Mouse (Mus musculus) intestine, postnatal 0 days (tissue): ENCODE data around the gene Wfdc5. TPM values are rescaled to one million over a fixed set of nuclear protein-coding genes. Genes with fewer than 3 reads are reported as not detected.

Experiments used
- ATAC-seq: fragments of 200-750 bp; cut with Nextera tagmentation; 2 replicates; pipeline ENCODE4 v1.8.0; 2017; ENCODE audit warnings: mild to moderate bottlenecking, moderate TSS enrichment, moderate library complexity
- H3K27ac ChIP-seq: fragments of 300-500 bp; sonication (generic); 2 replicates; pipeline ENCODE4 v1.5.1; 2014; ENCODE audit warnings: mild to moderate bottlenecking, low read depth, low read length, moderate library complexity
- H3K27me3 ChIP-seq: fragments of 300-500 bp; sonication (generic); replicated peaks from 2 replicates; pipeline ENCODE4 v1.6.1; 2014; ENCODE audit warnings: low read length, mixed read lengths; ENCODE audit not compliant: control insufficient read depth, insufficient read depth
- H3K36me3 ChIP-seq: fragments of 300-500 bp; sonication (generic); 2 replicates; pipeline ENCODE4 v1.6.1; 2014; ENCODE audit warnings: mild to moderate bottlenecking, moderate library complexity; ENCODE audit not compliant: control insufficient read depth, insufficient read depth
- H3K4me1 ChIP-seq: fragments of 300-500 bp; sonication (generic); replicated peaks from 2 replicates; pipeline ENCODE4 v1.6.1; 2014; ENCODE audit warnings: antibody characterized with exemption, low read length, mixed read lengths; ENCODE audit not compliant: control insufficient read depth, insufficient read depth
- H3K4me2 ChIP-seq: fragments of 300-500 bp; sonication (generic); replicated peaks from 2 replicates; pipeline ENCODE4 v1.6.1; 2014; ENCODE audit warnings: low read depth, mild to moderate bottlenecking, moderate library complexity
- H3K4me3 ChIP-seq: fragments of 300-500 bp; sonication (generic); 2 replicates; pipeline ENCODE4 v1.5.1; 2014; ENCODE audit warnings: low read depth, low read length
- H3K9ac ChIP-seq: fragments of 300-500 bp; sonication (generic); 2 replicates; pipeline ENCODE4 v1.6.1; 2014; ENCODE audit warnings: mild to moderate bottlenecking, low read depth, low read length
- H3K9me3 ChIP-seq: fragments of 300-500 bp; sonication (generic); 2 replicates; pipeline ENCODE4 v1.6.1; 2016; ENCODE audit warnings: mixed run types; ENCODE audit not compliant: control insufficient read depth
- CTCF ChIP-seq: sonication (generic); IDR thresholded peaks from 2 replicates; pipeline ENCODE4 v1.5.1; 2016; ENCODE audit warnings: low read depth, mild to moderate bottlenecking, control low read depth, antibody characterized with exemption, moderate library complexity
- WGBS: fragments of 180-500 bp; shearing (Covaris S2); extraction: QIAGEN DNeasy Blood & Tissue Kit; methylation state at CpG from one replicate; pipeline ENCODE4 v1.1.7; 2014; 5-methylcytosine and 5-hydroxymethylcytosine counted together
- polyA plus RNA-seq: library from polyadenylated mRNA; unstranded; fragments of >200 nt; fragmentation: Nextera tagmentation; extraction: Ambion mirVana; gene quantifications from 2 replicates; pipeline ENCODE4 v1.2.1, GENCODE M21; 2015

The Wfdc5 gene
- polyA plus RNA-seq, 1 experiment from 2014 or later, result 0.44 TPM

GRCm38 (mm10) chr2:164180124-164180523, 2.4 kb downstream of the Wfdc5 start:
- peak; percentile 64 for TF ChIP-seq CTCF
- H3K9me3 ChIP-seq, result no peaks in the 10 kb centered on the region
- H3K9ac ChIP-seq, result no peak overlapping the region
- no peak overlapping the region for H3K27ac ChIP-seq
- no peak overlapping the region for H3K4me3 ChIP-seq
- ATAC-seq, result no peak
- no peak overlapping the region for H3K4me2 ChIP-seq
- no peaks in the 10 kb centered on the region for H3K27me3 ChIP-seq
- H3K36me3 ChIP-seq, result no peaks in the 10 kb centered on the region
- H3K4me1 ChIP-seq, result no peaks in the 10 kb centered on the region
- 37% methylated on average over 3 of the region's 3 CpGs for WGBS

GRCm38 (mm10) chr2:164177831-164178230, 4.7 kb downstream of the Wfdc5 start:
- no peak overlapping the region for H3K4me2 ChIP-seq
- H3K4me3 ChIP-seq, result no peak overlapping the region
- H3K4me1 ChIP-seq, result no peaks in the 10 kb centered on the region; the same call in 1 of the 2 replicates
- no peak overlapping the region for H3K9ac ChIP-seq
- no peaks in the 10 kb centered on the region for H3K36me3 ChIP-seq
- 72% methylated on average over 5 of the region's 5 CpGs for WGBS
- no peaks in the 10 kb centered on the region for H3K9me3 ChIP-seq
- no peak overlapping the region for H3K27ac ChIP-seq
- TF ChIP-seq CTCF, result no peak
- H3K27me3 ChIP-seq, result no peaks in the 10 kb centered on the region
- no peak for ATAC-seq

- no peak for ATAC-seq
- TF ChIP-seq CTCF, result no peak
- H3K4me3 ChIP-seq, result no peak overlapping the region
- H3K36me3 ChIP-seq, result no peaks in the 10 kb centered on the region
- H3K27ac ChIP-seq, result no peak overlapping the region
- peaks cover 8% of the 10 kb centered on the region for H3K27me3 ChIP-seq
- no peak overlapping the region for H3K9ac ChIP-seq
- 80% methylated on average over 3 of the region's 3 CpGs for WGBS
- H3K9me3 ChIP-seq, result no peaks in the 10 kb centered on the region
- peaks cover 3% of the 10 kb centered on the region; the same call in 1 of the 2 replicates for H3K4me1 ChIP-seq
- no peak overlapping the region for H3K4me2 ChIP-seq
Measured at GRCm38 (mm10) chr2:164175850-164176249, 6.7 kb downstream of the Wfdc5 start.

GRCm38 (mm10) chr2:164174649-164175395, 7.7 kb downstream of the Wfdc5 start:
- H3K9ac ChIP-seq, result no peak overlapping the region
- TF ChIP-seq CTCF, result no peak
- no peaks in the 10 kb centered on the region for H3K36me3 ChIP-seq
- peaks cover 18% of the 10 kb centered on the region for H3K27me3 ChIP-seq
- ATAC-seq, result no peak
- peaks cover 4% of the 10 kb centered on the region; the same call in 1 of the 2 replicates for H3K4me1 ChIP-seq
- 70% methylated on average over 8 of the region's 8 CpGs for WGBS
- H3K27ac ChIP-seq, result no peak overlapping the region
- H3K9me3 ChIP-seq, result no peaks in the 10 kb centered on the region
- no peak overlapping the region for H3K4me3 ChIP-seq
- H3K4me2 ChIP-seq, result no peak overlapping the region

- ATAC-seq, result no peak
Measured at GRCm38 (mm10) chr2:164173394-164173793, 9.1 kb downstream of the Wfdc5 start.

GRCm38 (mm10) chr2:164170902-164171301, 11.6 kb downstream of the Wfdc5 start, which contains the start of gene Kcns1:
Gene Kcns1, minus strand, starts transcription at chr2:164171113.
- no peaks in the 10 kb centered on the region for H3K9me3 ChIP-seq
- peak within 1 kb of the TSS; percentile 58 for H3K4me2 ChIP-seq
- H3K36me3 ChIP-seq, result no peaks in the 10 kb centered on the region
- WGBS, result 1% methylated on average over 28 of the region's 29 CpGs
- peak within 1 kb of the TSS; percentile 30 for H3K4me3 ChIP-seq
- peaks cover 44% of the 10 kb centered on the region for H3K27me3 ChIP-seq
- peaks cover 8% of the 10 kb centered on the region; the same call in 1 of the 2 replicates for H3K4me1 ChIP-seq
- no peak within 1 kb of the TSS for H3K27ac ChIP-seq
- ATAC-seq, result no peak
- H3K9ac ChIP-seq, result peak within 1 kb of the TSS; percentile 40; the same call in 1 of the 2 replicates
- TF ChIP-seq CTCF, result no peak

More at GRCm38 (mm10) chr2:164173394-164173793, 9.1 kb downstream of the Wfdc5 start:
- Histone ChIP-seq H3K9me3 (no peaks in the 10 kb centered on the region), H3K4me3 (no peak overlapping the region), H3K27ac (no peak overlapping the region), H3K4me1 (peaks cover 6% of the 10 kb centered on the region; the same call in 1 of the 2 replicates), H3K27me3 (peaks cover 32% of the 10 kb centered on the region), H3K36me3 (no peaks in the 10 kb centered on the region), H3K9ac (no peak overlapping the region), H3K4me2 (no peak overlapping the region)
- 61% methylated on average over 3 of the region's 3 CpGs for WGBS
- TF ChIP-seq CTCF, result no peak
